Mouse (Mus musculus) lung, embryonic 15.5 days (tissue): ENCODE measurements at regions not wholly inside any gene's neighbourhood (a gene's known extent, or its start where the extent isn't known, plus 50 kb on each side); places are given as distances from the start of the nearest gene placed in this dataset.

Experiments
- ATAC-seq: fragments of 200-750 bp; cut with Nextera tagmentation; 2 replicates; pipeline ENCODE4 v1.8.0; 2017; ENCODE audit warnings: moderate number of reproducible peaks, borderline replicate concordance; ENCODE audit not compliant: low FRiP score, low TSS enrichment; ENCODE audit errors: extremely low read depth
- H3K27ac ChIP-seq: fragments of 300-500 bp; sonication (generic); 2 replicates; pipeline ENCODE4 v1.5.1; 2015; ENCODE audit warnings: moderate library complexity, mild to moderate bottlenecking, inconsistent platforms
- H3K27me3 ChIP-seq: fragments of 300-500 bp; sonication (generic); 2 replicates; pipeline ENCODE4 v1.6.1; 2015; ENCODE audit warnings: inconsistent platforms
- H3K36me3 ChIP-seq: fragments of 300-500 bp; sonication (generic); 2 replicates; pipeline ENCODE4 v1.6.1; 2015; ENCODE audit warnings: inconsistent platforms
- H3K4me1 ChIP-seq: fragments of 300-500 bp; sonication (generic); 2 replicates; pipeline ENCODE4 v1.6.1; 2015; ENCODE audit warnings: inconsistent platforms
- H3K4me2 ChIP-seq: fragments of 300-500 bp; sonication (generic); 2 replicates; pipeline ENCODE4 v1.6.1; 2015; ENCODE audit warnings: inconsistent platforms, mild to moderate bottlenecking, moderate library complexity
- H3K4me3 ChIP-seq: fragments of 300-500 bp; sonication (generic); 2 replicates; pipeline ENCODE4 v1.5.1; 2015; ENCODE audit warnings: mild to moderate bottlenecking, inconsistent platforms
- H3K9ac ChIP-seq: fragments of 300-500 bp; sonication (generic); 2 replicates; pipeline ENCODE4 v1.6.1; 2015; ENCODE audit warnings: inconsistent platforms
- H3K9me3 ChIP-seq: fragments of 300-500 bp; sonication (generic); 2 replicates; pipeline ENCODE4 v1.6.1; 2016; ENCODE audit warnings: inconsistent platforms
- WGBS: fragments of 180-500 bp; shearing (Covaris S2); methylation state at CpG from one replicate; pipeline ENCODE4 v1.1.7; 2015; 5-methylcytosine and 5-hydroxymethylcytosine counted together

DNA sequence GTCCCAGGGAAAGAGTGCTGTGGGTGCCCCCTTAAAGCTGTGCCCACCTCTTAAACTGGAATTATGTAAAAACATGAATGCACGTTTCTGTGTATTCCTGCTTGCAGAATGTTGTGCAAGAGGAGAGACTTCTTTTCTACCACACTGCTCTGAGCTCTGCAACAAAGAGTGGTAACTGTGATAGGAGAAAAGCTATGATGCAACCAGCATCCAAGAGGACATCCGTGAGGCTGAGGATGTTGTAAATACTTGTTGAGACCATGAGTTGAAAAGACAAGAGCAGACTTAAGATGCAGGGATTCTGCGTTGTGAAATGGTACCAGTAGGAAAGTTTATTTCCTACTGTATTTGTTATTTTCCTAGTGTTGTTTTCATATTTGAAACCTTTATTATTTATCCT is 56.0 kb upstream of the Arhgap11a start:
- no peak overlapping the region for H3K4me2 ChIP-seq
- H3K36me3 ChIP-seq: no peaks in the 10 kb centered on the region
- 63% methylated on average over 3 of the region's 3 CpGs for WGBS
- H3K27ac ChIP-seq: no peak overlapping the region
- no peaks in the 10 kb centered on the region for H3K9me3 ChIP-seq
- no peak for ATAC-seq
- H3K4me1 ChIP-seq: no peaks in the 10 kb centered on the region
- no peak overlapping the region for H3K4me3 ChIP-seq
- H3K9ac ChIP-seq: no peak overlapping the region
- no peaks in the 10 kb centered on the region for H3K27me3 ChIP-seq

DNA sequence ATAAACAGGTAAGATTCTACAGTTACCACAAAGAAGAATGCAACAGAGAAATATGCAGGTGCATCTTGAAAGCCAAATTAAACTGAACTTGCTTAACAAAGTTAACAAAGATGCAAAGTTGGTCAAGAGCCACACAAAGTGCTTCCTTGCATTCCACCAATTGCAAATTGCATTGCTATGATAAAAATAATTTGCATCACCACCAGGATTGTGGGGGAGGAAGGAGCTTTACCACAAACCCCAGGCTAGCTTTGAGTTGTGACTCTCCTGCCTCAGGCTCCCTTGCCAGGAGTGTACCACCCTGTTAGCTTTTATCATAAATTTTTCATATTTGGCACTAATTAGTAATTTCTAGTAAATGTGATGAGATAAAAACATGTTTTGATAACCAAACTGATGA is 55.4 kb upstream of the Arhgap11a start:
- Histone ChIP-seq H3K4me3 (no peak overlapping the region), H3K9ac (no peak overlapping the region), H3K4me1 (no peaks in the 10 kb centered on the region), H3K36me3 (no peaks in the 10 kb centered on the region), H3K4me2 (no peak overlapping the region), H3K27ac (no peak overlapping the region), H3K27me3 (no peaks in the 10 kb centered on the region), H3K9me3 (no peaks in the 10 kb centered on the region)
- no peak for ATAC-seq

DNA sequence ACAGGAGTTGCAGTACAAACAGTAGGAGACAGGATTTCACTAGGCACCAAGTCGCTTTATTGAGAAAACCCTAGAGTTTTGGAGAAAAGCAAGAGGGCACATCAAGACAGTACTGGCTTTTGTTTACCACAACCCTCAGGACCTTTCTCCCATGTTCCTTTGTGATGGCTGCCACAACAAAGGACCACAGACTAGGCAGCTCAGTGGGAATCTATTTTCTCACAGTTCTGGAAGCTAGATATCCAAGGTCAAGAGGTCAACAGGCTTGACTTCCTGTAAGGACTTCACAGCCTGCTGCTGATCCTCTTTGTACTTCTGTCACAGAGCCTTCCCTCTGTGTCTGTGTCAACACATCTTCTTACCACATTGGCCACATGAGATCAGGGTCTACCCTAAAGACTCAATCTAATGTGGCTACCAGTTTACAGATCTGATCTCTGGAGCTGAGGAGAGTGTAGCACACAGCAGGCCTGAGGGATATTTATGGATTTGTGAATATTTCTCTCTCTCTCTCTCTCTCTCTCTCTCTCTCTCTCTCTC is 54.6 kb upstream of the Arhgap11a start:
- Histone ChIP-seq H3K4me3 (no peak overlapping the region), H3K9me3 (no peaks in the 10 kb centered on the region), H3K27ac (no peak overlapping the region), H3K36me3 (no peaks in the 10 kb centered on the region), H3K9ac (no peak overlapping the region), H3K27me3 (no peaks in the 10 kb centered on the region), H3K4me1 (no peaks in the 10 kb centered on the region), H3K4me2 (no peak overlapping the region)
- no peak for ATAC-seq
- WGBS: 79% methylated on average over 1 of the region's 1 CpGs

GRCm38 (mm10) chr2:113902406-113902805 is 53.9 kb upstream of the Arhgap11a start:
- no peak for ATAC-seq

DNA sequence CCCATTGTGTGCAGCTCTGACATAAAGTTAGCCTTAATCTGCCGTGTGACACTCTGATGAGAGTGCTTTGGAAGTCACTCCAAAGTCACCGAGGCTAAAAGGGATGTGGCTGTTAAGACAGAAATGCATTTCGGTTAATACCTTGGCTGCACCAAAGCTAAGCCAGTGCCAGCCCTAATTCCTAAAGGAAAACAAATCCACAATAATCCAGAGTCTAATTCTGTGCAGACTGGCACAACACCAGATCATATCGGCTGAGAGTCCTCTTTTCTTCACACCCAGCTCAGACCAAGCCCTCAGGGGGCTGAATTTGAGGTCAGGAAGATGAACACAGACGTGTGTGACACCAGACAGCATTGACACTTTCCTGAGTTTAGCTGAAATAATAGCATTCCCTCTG is 52.0 kb upstream of the Arhgap11a start:
- no peak overlapping the region for H3K4me3 ChIP-seq
- H3K4me1 ChIP-seq: no peaks in the 10 kb centered on the region
- no peak overlapping the region for H3K9ac ChIP-seq
- no peak overlapping the region for H3K4me2 ChIP-seq
- no peak overlapping the region for H3K27ac ChIP-seq
- H3K27me3 ChIP-seq: no peaks in the 10 kb centered on the region
- no peaks in the 10 kb centered on the region for H3K36me3 ChIP-seq
- H3K9me3 ChIP-seq: no peaks in the 10 kb centered on the region
- no peak for ATAC-seq
- WGBS: 41% methylated on average over 5 of the region's 5 CpGs

More at GRCm38 (mm10) chr2:113902406-113902805, 53.9 kb upstream of the Arhgap11a start:
- H3K27ac ChIP-seq: no peak overlapping the region
- H3K4me1 ChIP-seq: no peaks in the 10 kb centered on the region
- H3K9ac ChIP-seq: no peak overlapping the region
- H3K4me2 ChIP-seq: no peak overlapping the region
- no peak overlapping the region for H3K4me3 ChIP-seq
- no peaks in the 10 kb centered on the region for H3K36me3 ChIP-seq
- no peaks in the 10 kb centered on the region for H3K27me3 ChIP-seq
- H3K9me3 ChIP-seq: no peaks in the 10 kb centered on the region

- ATAC-seq: no peak
- Histone ChIP-seq H3K27ac (no peak overlapping the region), H3K4me3 (no peak overlapping the region), H3K9ac (no peak overlapping the region), H3K4me1 (no peaks in the 10 kb centered on the region), H3K36me3 (no peaks in the 10 kb centered on the region), H3K27me3 (no peaks in the 10 kb centered on the region), H3K4me2 (no peak overlapping the region), H3K9me3 (no peaks in the 10 kb centered on the region)
- WGBS: 27% methylated on average over 6 of the region's 6 CpGs
These were observed 50.3 kb upstream of the Arhgap11a start for GRCm38 (mm10) chr2:113898747-113899146.
